Mouse (Mus musculus): ENCODE results near the gene Hmga1b. TPM values are rescaled to one million over a fixed set of nuclear protein-coding genes. Genes with fewer than 3 reads are reported as not detected.

The Hmga1b gene
- not detected for polyA plus RNA-seq (2014; fragmentation: Illumina TruSeq; extraction: RNeasy Lipid Tissue Mini Kit (QIAGEN cat#74804); ENCODE audit: low read depth, low replicate concordance)

DNA sequence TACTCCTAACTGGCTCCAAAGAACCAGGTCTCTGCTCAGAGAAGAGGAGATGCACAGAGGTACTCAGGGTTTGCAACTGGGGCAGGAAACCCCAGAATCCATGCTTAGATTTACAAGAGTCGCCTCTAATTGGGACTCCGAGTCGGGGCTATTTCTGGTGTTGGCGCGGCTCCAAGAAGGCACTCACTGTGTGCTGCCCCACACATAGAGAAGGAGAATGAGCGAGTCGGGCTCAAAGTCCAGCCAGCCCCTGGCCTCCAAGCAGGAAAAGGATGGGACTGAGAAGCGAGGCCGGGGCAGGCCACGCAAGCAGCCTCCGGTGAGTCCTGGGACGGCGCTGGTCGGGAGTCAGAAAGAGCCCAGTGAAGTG, at the start of gene Hmga1b:
Gene Hmga1b (plus strand): TSS at position 123 of the 370 bp plus-strand sequence.

DNA sequence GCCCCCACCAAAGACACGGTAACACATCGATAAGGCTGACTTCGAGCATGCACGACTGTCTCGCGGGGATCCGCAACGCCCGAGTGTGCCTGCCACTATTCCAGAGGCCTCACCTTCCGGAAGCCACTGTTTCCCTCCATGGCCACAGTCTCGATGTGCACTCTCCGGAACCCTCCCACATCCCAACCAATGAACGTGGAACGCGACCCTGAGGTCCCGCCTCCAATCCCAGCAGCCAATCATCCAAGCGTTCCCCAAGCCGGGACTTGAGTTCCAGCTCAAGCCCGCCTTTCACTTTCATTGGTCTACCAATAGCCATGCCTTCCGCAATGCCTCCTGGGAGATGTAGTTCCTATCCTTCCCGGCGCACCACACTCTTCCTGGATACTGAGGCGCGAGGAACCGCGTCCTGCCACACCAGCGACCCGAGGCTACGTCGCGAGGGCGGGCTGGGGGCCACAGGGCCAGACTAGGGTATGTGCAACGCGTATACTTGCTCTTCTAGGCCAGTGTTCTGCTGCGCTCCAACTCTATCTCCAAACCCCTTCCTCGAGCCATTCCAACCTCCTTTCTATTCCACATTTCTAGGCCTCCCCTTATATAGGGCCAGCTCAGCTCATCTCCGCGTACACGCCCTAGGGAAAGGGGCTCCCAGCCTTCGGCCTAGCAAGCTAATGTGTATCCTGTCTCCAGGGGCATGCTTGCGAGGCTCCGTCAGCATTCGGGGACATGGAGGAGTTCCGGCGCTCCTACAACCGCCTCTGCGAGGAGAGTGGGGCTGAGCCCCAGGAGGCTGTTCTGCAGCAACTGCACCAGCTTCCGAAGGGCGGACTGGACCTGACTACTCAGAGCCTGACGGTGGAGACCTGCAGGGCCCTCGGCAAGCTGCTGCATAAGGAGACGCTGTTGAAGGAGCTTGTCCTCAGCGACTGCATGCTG, 48.7 kb upstream of the Hmga1b start, which contains the start of the genes Cenpx and Lrrc45:
Gene Cenpx (minus strand): TSS at position 159 of the 939 bp plus-strand sequence.
Gene Lrrc45 (plus strand): TSS at position 346 of the 939 bp plus-strand sequence.

DNA sequence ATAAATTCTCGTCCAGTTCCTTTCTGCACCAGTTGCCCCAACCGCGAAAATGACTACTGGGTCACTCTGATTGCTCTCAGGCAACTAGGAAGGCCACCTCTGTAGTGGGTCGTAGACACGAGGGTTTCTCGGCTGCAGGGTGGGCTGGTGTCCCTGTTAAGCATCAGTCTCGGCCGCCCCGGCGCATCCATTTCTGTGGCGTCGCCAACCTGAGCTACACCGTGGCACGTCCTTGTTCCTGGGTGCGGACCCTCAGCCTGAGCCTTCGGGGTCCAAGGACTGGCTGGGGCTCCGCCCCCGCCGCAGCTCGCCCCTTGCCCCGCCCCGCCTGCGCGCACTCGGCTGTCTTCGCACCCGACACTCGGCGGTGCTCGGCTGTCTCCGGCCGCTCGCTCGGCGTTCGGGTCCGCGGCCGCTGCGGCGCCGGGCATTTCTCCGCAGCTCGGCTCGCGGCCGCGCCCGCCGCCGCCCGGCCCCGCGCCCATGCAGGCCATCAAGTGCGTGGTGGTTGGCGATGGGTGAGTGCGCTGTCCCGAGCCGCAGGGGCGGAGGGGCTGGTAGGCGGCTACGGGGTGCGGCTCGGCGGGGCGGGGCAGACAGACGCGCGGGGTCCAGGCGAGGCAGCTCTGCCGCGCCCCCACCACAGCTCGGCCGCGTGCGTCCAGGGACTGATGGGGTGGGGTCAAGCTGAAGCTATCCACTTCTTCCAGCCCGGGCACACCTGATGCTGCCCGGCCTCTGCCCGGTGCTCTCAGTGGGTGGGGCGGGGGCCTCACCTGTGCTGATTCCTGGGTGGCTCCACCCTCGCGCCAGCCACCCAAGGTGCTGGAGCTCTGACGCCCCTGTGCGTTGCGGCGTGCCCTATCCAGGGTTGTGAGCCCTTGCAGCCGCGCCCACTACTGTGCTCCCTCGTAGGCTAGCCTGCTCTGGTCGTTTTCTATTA, 41.2 kb upstream of the Hmga1b start, which contains the start of gene Rac3:
Gene Rac3 (plus strand): TSS at position 347 of the 943 bp plus-strand sequence.

DNA sequence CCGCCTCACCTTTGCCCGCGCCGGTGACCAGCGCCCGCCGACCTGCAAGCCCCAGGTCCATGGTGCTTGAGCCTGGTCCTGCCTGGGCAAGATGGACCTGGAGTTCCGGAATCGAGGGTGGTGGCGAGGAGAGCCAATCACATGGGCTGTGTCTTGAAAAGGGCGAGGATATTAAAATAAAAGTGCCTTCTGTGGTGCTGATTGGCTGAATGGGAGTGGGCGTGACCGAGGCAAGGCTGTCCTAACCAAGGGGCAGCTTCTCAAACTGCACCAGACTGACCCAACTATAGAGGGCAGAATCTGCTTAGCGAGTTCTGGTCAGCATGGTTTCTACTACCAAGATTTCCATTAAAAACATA, 35.4 kb upstream of the Hmga1b start, which contains the start of gene Dcxr:
Gene Dcxr (minus strand): TSS at position 113 of the 359 bp plus-strand sequence.

DNA sequence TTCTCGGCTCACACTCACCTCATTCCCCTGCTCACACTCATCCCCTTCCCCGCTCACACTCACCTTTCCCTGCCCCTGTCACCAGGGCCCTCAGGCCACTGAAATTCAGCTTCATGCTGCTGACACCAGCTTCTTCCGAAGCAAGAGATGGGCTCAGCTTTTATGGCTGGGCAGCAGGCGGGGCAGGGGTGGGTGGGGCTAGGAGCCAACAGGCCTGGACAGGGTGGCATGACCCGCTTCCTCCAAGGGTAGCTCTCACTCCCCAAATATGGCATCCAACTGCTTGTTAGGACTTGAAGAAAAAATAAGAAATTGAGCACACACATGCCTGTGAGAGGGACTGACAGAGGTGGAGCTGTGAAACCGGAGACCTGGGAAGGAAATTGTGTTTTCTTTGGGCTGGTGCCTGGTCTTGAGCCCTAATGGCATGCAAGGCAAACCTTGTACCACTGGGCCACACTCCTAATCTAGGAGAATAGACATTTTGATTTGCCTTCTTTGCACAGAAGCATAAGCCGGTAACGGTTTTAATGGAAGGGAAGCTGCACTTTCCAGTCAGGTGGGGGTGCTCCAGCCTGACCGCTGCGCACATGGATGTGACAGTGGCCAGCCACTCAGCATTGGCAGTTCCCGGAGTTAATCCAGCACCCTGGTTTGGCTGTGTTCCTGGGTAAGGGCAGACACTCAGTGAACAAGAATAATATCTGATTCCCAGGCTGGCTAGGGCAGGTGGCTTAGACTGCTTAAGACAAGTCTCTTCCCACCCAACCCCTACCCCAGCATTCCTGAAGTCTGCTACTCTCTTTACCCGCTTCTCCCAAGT, 30.5 kb upstream of the Hmga1b start, which contains the start of gene Cbr2:
Gene Cbr2 (minus strand): TSS at position 257 of the 823 bp plus-strand sequence.

DNA sequence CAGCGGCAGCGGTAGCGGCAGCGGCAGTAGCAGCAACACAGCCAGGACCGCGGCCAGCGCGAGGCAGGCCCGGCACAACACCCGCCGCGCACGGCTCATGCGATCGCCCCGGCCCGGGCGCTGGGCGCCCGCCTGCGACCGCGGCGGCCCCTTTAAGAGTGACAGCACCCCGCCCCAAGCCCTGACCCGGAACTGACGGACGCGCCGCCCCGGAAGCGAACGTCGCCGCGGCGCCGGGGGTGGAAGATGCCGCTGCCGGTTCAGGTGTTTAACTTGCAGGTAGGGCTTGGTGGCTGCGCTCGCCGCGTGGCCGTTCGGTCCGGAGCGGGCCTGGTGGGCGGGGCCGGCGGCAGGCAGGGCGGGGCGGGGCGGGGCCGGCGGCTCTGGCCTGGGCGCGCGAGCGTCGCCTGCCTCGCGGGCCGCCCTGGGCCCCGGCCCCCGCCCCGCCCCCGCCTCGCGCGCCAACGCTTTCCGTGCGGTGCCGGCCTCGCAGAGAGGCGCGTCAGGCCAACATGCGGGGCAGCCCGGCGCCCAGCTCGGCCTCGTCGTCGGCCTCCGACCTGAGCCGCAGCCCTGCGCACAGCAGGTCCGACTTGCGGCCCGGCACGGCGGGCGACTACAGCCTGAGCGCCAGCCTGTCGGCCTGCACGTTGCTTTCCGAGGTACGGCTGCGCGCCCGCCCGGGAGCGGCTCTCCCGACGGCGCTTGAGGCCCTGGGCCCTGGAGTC, 21.6 kb downstream of the Hmga1b start, which contains the start of the genes Rfng and Gps1:
Gene Rfng (minus strand): TSS at position 144 of the 728 bp plus-strand sequence.
Gene Gps1 (plus strand): TSS at position 209 of the 728 bp plus-strand sequence.

DNA sequence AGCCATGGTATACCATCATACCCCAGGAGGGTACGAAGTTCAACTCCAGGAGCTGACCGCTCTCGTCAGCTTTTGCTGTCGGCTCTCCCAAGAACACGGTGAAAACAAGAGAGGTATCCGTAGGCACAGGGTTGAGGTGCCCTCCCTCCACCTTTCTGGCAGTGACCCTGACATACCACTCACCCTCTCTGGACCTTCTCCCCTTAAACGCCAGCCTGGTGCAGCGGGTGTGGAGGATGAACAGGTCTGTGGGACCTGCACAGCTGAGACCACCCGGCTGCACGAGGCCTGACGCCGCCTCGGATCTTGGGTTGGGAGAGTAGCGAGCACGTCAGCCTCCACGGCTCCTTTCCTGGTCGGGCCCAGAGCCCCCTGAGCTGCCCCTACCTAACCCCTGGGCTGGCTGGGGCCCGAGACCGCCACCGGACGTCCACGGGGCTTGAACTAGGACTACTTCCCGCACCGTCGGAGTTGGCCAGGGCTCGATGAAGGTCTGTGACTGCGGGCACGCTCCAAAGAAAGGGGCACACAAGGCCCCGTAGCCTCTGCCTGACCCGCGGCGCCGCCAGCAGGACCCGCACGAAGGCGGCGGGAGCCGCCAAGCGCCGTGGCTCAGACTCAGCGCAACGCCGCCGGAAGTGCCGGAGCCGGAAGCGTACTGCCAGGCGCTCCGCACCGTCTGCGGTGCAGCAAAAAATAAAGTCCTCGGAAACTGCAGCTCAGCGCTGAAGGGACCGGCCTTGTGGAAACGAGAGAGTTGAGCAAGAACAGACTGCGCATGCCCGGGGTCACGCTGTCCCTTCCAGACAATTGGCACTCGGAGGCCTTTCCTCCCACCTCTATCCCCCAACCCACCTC, 33.4 kb downstream of the Hmga1b start, which contains the start of gene Dus1l:
Gene Dus1l (minus strand): TSS at position 648 of the 858 bp plus-strand sequence.

Other genes with a start within 250 kb of the Hmga1b start
- gene Gcgr, start 232.1 kb upstream of the Hmga1b start, polyA plus RNA-seq (2014; fragmentation: Illumina TruSeq; extraction: RNeasy Lipid Tissue Mini Kit (QIAGEN cat#74804); ENCODE audit: low read depth, low replicate concordance) = 16.2 TPM
- 1.0 TPM for gene Mcrip1, start 213.1 kb upstream of the Hmga1b start, polyA plus RNA-seq (2014; fragmentation: Illumina TruSeq; extraction: RNeasy Lipid Tissue Mini Kit (QIAGEN cat#74804); ENCODE audit: low read depth, low replicate concordance)
- not detected for gene Ppp1r27, start 211.7 kb upstream of the Hmga1b start, polyA plus RNA-seq (2014; fragmentation: Illumina TruSeq; extraction: RNeasy Lipid Tissue Mini Kit (QIAGEN cat#74804); ENCODE audit: low read depth, low replicate concordance)
- 507 TPM for gene P4hb, start 189.5 kb upstream of the Hmga1b start, polyA plus RNA-seq (2014; fragmentation: Illumina TruSeq; extraction: RNeasy Lipid Tissue Mini Kit (QIAGEN cat#74804); ENCODE audit: low read depth, low replicate concordance)
- gene Arhgdia, start 181.2 kb upstream of the Hmga1b start, polyA plus RNA-seq (2014; fragmentation: Illumina TruSeq; extraction: RNeasy Lipid Tissue Mini Kit (QIAGEN cat#74804); ENCODE audit: low read depth, low replicate concordance) = 9.6 TPM
- 8.3 TPM for gene Alyref, start 164.4 kb upstream of the Hmga1b start, polyA plus RNA-seq (2014; fragmentation: Illumina TruSeq; extraction: RNeasy Lipid Tissue Mini Kit (QIAGEN cat#74804); ENCODE audit: low read depth, low replicate concordance)
- 5.2 TPM for gene Anapc11, start 164.4 kb upstream of the Hmga1b start, polyA plus RNA-seq (2014; fragmentation: Illumina TruSeq; extraction: RNeasy Lipid Tissue Mini Kit (QIAGEN cat#74804); ENCODE audit: low read depth, low replicate concordance)
- gene Npb, start 154.3 kb upstream of the Hmga1b start, polyA plus RNA-seq (2014; fragmentation: Illumina TruSeq; extraction: RNeasy Lipid Tissue Mini Kit (QIAGEN cat#74804); ENCODE audit: low read depth, low replicate concordance) = not detected
- 110 TPM for gene Pcyt2, start 144.9 kb upstream of the Hmga1b start, polyA plus RNA-seq (2014; fragmentation: Illumina TruSeq; extraction: RNeasy Lipid Tissue Mini Kit (QIAGEN cat#74804); ENCODE audit: low read depth, low replicate concordance)
- gene Sirt7, start 137.6 kb upstream of the Hmga1b start, polyA plus RNA-seq (2014; fragmentation: Illumina TruSeq; extraction: RNeasy Lipid Tissue Mini Kit (QIAGEN cat#74804); ENCODE audit: low read depth, low replicate concordance) = 8.9 TPM
- gene Mafg, start 129.2 kb upstream of the Hmga1b start, polyA plus RNA-seq (2014; fragmentation: Illumina TruSeq; extraction: RNeasy Lipid Tissue Mini Kit (QIAGEN cat#74804); ENCODE audit: low read depth, low replicate concordance) = 13.1 TPM
- gene Pycr1, start 119.0 kb upstream of the Hmga1b start, polyA plus RNA-seq (2014; fragmentation: Illumina TruSeq; extraction: RNeasy Lipid Tissue Mini Kit (QIAGEN cat#74804); ENCODE audit: low read depth, low replicate concordance) = not detected
- not detected for gene Myadml2, start 114.6 kb upstream of the Hmga1b start, polyA plus RNA-seq (2014; fragmentation: Illumina TruSeq; extraction: RNeasy Lipid Tissue Mini Kit (QIAGEN cat#74804); ENCODE audit: low read depth, low replicate concordance)
- 1.4 TPM for gene Notum, start 101.6 kb upstream of the Hmga1b start, polyA plus RNA-seq (2014; fragmentation: Illumina TruSeq; extraction: RNeasy Lipid Tissue Mini Kit (QIAGEN cat#74804); ENCODE audit: low read depth, low replicate concordance)
- gene Aspscr1, start 89.8 kb upstream of the Hmga1b start, polyA plus RNA-seq (2014; fragmentation: Illumina TruSeq; extraction: RNeasy Lipid Tissue Mini Kit (QIAGEN cat#74804); ENCODE audit: low read depth, low replicate concordance) = 5.6 TPM
- 4.1 TPM for gene Cenpx, start 49.1 kb upstream of the Hmga1b start, polyA plus RNA-seq (2014; fragmentation: Illumina TruSeq; extraction: RNeasy Lipid Tissue Mini Kit (QIAGEN cat#74804); ENCODE audit: low read depth, low replicate concordance)
- 0.16 TPM for gene Lrrc45, start 48.9 kb upstream of the Hmga1b start, polyA plus RNA-seq (2014; fragmentation: Illumina TruSeq; extraction: RNeasy Lipid Tissue Mini Kit (QIAGEN cat#74804); ENCODE audit: low read depth, low replicate concordance)
- not detected for gene Rac3, start 41.3 kb upstream of the Hmga1b start, polyA plus RNA-seq (2014; fragmentation: Illumina TruSeq; extraction: RNeasy Lipid Tissue Mini Kit (QIAGEN cat#74804); ENCODE audit: low read depth, low replicate concordance)
- 13.1 TPM for gene Dcxr, start 35.5 kb upstream of the Hmga1b start, polyA plus RNA-seq (2014; fragmentation: Illumina TruSeq; extraction: RNeasy Lipid Tissue Mini Kit (QIAGEN cat#74804); ENCODE audit: low read depth, low replicate concordance)
- not detected for gene Cbr2, start 30.7 kb upstream of the Hmga1b start, polyA plus RNA-seq (2014; fragmentation: Illumina TruSeq; extraction: RNeasy Lipid Tissue Mini Kit (QIAGEN cat#74804); ENCODE audit: low read depth, low replicate concordance)
- gene Rfng, start 21.4 kb downstream of the Hmga1b start, polyA plus RNA-seq (2014; fragmentation: Illumina TruSeq; extraction: RNeasy Lipid Tissue Mini Kit (QIAGEN cat#74804); ENCODE audit: low read depth, low replicate concordance) = 0.87 TPM
- 8.5 TPM for gene Gps1, start 21.5 kb downstream of the Hmga1b start, polyA plus RNA-seq (2014; fragmentation: Illumina TruSeq; extraction: RNeasy Lipid Tissue Mini Kit (QIAGEN cat#74804); ENCODE audit: low read depth, low replicate concordance)
- 16.2 TPM for gene Dus1l, start 33.6 kb downstream of the Hmga1b start, polyA plus RNA-seq (2014; fragmentation: Illumina TruSeq; extraction: RNeasy Lipid Tissue Mini Kit (QIAGEN cat#74804); ENCODE audit: low read depth, low replicate concordance)
- gene Fasn, start 61.8 kb downstream of the Hmga1b start, polyA plus RNA-seq (2014; fragmentation: Illumina TruSeq; extraction: RNeasy Lipid Tissue Mini Kit (QIAGEN cat#74804); ENCODE audit: low read depth, low replicate concordance) = 6.6 TPM
- 0.50 TPM for gene Ccdc57, start 170.1 kb downstream of the Hmga1b start, polyA plus RNA-seq (2014; fragmentation: Illumina TruSeq; extraction: RNeasy Lipid Tissue Mini Kit (QIAGEN cat#74804); ENCODE audit: low read depth, low replicate concordance)
- gene Slc16a3, start 185.7 kb downstream of the Hmga1b start, polyA plus RNA-seq (2014; fragmentation: Illumina TruSeq; extraction: RNeasy Lipid Tissue Mini Kit (QIAGEN cat#74804); ENCODE audit: low read depth, low replicate concordance) = not detected
- gene Csnk1d, start 228.5 kb downstream of the Hmga1b start, polyA plus RNA-seq (2014; fragmentation: Illumina TruSeq; extraction: RNeasy Lipid Tissue Mini Kit (QIAGEN cat#74804); ENCODE audit: low read depth, low replicate concordance) = 20.9 TPM

Measured in liver, adult 10 weeks (tissue).